Mouse (Mus musculus): ENCODE results near the gene Nsmce4a. TPM values are rescaled to one million over a fixed set of nuclear protein-coding genes. Genes with fewer than 3 reads are reported as not detected.
"Not testable (repeated sequence)": the region's sequence is repeated elsewhere in the genome, so short reads cannot be mapped to it uniquely, and the experiment has no call there.

The Nsmce4a gene
- 10 to 100 TPM; 42.0 to 45.3 (median 43.3) TPM for total RNA-seq (2022)

DNA sequence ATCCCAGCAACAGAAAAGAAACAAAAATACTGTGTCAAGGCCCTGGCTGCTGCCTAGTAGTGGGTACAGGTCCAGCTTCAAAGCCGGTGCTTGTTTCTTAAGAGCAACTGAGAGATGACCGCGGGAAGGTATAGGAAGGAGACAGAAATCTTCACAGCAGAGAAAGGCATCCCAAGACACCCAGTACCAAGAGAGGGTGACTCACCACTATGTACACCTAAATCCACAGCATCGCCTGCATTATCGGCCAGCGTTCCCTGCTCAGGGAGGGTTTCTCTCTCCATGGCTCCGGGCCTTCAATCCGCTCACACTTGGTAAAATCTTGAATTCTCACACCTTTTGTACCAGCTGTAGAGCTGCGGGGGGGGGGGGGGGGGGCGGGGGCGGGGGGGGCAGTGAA is at the start of gene Nsmce4a:
TSS of gene Nsmce4a (minus strand) at position 298 of the 400 bp plus-strand sequence.
- DNase-seq (ENCODE audit: low spot score in 2 of 2): no peak

DNA sequence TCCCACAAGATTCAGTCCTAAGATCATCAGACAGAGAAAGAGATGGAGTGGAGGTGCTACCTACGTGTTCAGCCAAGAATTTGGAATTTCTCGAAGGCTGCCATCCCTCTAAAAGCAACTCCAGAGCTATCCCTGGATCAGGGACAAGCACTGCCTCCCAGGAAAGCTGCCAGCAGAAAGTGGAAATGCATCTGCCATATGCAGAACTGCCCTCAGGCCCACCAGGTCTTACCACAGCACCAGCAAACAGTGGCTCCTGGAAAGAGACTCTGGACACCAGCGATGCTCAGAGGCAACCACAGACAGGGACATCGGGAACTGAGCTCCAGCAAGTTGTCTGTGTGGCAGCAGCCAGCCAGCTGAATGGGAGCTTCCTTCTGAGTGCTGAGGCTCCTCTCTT is 49.4 kb upstream of the Nsmce4a start:
- no peak for DNase-seq (ENCODE audit: low spot score in 2 of 2)

DNA sequence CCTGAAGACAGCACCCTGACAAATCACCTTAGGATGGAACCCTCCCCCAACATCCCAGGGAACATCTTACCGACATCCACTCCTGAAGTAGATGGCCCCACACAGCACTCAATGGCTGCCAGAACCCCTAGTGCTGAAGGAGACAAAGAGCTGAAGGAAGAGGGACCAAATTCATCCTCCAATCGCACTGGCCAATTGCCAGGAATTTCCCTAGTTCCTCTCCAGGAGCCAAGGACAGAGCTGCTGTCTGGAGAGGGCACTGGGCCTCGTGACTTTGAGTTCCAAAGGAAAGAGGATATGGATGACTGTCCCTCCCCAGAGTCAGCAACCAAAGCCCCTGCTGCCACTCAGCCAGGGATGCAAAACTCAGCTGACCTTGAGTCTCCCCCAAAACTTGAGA is 49.0 kb upstream of the Nsmce4a start:
- no peak for DNase-seq (ENCODE audit: low spot score in 2 of 2)

DNA sequence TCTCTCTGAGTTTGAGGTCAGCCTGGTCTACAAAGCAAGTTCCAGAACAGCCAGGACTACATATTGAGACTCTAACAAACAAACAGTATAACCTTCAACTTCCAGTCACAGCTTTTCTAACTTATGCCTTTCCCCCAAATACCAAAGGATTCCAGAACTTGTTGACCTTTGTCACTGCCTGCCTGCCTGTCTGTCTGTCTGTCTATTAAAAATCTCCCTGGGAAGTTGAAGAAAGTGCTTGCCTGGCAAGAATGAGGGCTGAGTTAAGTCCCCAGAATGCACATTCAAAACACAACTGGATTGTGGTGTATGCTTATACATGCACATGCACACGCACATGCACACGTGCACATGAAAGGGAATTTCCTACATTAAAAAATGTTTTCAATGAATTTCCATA is 48.1 kb upstream of the Nsmce4a start:
- DNase-seq (ENCODE audit: low spot score in 2 of 2): no peak

DNA sequence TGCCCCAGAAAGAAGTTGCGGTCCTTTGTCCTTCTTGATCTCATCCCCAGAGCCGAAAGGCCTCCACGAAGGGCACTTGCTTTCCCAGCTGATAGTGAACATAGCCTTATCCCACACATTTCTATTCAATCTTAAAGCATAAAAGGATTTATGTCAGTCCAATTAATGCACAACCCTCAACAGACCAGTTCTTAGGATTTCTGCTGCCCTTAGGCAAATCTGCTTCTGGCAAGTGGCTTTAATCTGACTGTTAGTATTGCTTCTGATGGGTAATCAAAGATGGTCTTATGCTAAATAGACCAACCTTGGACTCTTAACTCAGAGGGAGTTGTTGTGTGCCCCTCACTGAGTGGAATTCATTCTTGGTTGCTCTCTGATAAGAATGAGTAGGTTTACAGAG is 44.7 kb upstream of the Nsmce4a start:
- DNase-seq (ENCODE audit: low spot score in 2 of 2): no peak

DNA sequence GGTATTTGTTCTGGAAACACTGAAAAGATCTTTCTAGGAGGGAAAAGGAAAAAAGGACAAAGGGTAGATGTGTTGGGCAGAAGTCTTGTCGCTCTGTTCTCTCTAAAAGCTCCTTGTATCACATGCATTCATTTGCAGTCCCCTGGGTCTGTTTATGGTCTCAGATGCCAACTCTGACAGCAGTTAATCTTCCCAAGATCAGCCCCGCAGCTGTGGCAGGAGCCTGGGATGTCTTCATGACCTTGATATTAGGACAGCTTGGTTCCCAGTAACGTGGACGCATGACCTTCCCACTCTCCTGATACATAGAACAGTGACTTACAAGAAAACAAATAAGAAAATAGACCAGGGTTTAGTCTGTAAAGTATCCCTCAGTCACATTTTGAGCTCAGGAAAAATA is 41.1 kb upstream of the Nsmce4a start:
- no peak for DNase-seq (ENCODE audit: low spot score in 2 of 2)

DNA sequence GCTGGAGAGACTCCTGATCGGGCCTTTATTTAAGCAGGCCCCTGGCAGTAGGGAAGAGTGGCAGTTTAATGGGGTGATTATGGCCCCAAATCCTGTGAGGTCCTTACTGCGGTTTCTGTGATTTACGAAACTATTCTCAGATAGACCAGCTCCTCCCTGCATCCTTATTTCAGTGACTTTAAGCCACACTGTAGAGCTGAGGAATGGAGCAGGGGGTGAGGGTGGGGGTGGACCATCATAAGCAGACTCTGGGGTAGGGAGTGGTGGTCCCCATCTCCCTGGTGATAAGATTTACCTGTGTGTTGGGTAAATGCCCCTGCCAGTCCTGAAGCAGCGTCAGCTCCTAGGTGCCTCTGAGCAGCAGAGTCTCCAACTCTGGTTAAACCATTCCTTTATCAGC is 34.0 kb upstream of the Nsmce4a start:
- no peak for DNase-seq (ENCODE audit: low spot score in 2 of 2)

DNA sequence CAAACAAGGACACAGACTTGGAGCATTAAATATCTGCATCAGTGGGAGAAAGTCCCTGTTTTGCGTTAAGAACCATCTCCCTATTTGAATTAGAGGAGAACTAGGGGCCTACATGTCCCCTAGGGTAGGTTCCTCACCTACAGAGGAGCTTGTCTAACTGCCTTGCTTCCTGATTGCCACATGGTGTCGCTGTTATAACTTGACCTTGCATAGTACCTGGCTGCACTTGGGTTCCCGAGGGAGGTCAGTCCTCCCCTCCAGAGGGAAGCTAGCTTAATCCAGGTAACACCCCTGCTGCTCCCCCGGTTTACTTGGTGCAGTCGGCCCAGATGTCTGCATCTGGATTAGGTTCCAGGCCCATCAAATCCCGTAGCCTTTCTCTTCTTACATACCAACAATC is 32.2 kb upstream of the Nsmce4a start:
- no peak for DNase-seq (ENCODE audit: low spot score in 2 of 2)

DNA sequence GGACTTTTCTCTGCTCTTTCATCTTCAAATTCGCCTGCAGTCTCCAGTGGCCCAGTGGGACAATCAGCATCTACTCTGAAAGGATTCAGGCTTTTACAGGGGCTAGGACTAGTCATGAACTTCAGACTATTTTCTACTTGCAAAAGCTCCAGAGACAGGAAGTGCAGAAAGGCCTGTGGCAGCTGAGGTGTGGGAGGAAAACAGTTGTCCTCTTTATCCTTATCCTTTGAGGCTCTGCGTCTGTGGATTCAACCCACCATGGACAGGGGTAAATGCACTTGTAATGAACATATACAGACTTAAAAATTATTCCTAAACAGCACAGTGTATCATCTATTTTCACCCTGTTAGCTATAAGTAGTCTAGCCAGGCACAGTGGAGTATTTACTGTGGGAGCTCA is 31.5 kb upstream of the Nsmce4a start:
- peak in 1 of 2 experiments; percentile 24 for DNase-seq (ENCODE audit: low spot score in 2 of 2)

DNA sequence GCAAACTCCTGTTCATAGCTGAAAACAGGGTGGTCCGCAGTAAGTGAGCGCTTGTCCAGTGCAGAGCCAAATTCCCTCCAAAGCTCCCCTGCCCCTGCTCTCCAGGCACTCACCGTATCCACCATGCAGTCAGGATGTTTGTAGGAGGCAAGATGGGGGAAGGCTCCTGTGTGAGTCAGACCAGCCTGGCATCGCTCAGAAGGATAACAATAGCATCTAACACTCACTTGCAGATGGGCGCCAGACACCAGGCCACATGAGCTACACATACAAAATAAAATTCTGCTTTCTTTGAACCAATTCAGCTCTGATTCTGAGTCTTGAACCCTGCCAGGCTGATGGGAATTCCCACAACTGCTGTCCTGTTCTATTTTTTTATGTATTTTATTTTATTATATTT is 30.6 kb upstream of the Nsmce4a start:
- DNase-seq (ENCODE audit: low spot score in 2 of 2): peak; percentile 74 to 79

DNA sequence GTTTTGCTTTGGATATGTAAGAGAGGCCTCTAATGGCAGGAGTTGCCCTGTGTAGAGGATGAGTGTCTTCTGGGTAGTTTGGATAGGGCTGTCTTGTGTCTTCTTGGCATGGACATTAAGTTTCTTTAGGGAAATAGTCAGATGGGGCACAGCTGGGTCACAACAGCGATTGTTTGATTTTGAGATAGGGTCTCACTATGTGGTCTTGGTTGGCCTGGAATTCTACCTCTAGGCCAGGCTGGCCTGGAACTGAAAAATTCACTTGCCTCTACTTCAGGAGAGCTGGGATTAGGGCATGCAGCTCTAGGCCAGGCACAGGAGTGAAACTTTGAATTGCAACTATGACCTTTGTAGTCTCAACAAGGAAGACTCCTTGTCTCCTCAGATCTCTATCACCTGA is 29.9 kb upstream of the Nsmce4a start:
- no peak for DNase-seq (ENCODE audit: low spot score in 2 of 2)

DNA sequence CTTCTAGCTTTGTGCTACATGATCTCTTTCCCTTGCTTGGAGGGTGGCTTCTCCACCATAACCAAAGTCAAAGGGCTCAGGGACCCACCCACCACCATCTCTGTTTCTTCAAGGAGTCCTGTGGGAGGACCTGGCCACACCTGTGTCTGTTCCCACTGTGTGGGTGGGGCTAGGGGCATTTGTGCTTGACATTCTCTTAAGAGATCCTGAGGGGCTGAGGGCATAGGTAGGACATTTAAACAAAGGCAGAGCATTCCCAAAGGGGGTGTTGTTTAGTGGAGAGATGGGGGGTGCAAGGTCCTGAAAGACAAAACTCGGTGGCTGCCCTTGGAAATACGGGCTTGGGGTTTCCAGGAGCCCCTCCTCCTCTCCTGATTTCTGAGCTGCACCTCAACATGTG is 27.6 kb upstream of the Nsmce4a start:
- DNase-seq (ENCODE audit: low spot score in 2 of 2): no peak

DNA sequence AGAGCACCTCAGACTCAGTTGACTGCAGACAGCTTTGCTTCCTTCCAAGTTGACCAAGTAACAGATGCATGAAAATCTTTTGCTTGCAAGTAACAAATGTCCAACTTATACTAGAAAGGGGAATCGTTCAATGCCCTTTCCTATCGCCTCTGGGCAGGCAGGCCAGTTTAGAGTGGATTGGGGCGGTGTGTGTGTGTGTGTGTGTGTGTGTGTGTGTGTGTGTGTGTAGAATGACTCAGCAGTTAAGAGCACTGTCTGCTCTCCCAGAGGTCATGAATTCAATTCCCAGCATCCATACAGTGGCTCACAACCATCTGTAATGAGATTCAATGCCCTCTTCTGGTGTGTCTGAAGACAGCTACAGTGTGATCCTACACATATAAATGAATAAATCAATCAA is 27.2 kb upstream of the Nsmce4a start:
- no peak for DNase-seq (ENCODE audit: low spot score in 2 of 2)

DNA sequence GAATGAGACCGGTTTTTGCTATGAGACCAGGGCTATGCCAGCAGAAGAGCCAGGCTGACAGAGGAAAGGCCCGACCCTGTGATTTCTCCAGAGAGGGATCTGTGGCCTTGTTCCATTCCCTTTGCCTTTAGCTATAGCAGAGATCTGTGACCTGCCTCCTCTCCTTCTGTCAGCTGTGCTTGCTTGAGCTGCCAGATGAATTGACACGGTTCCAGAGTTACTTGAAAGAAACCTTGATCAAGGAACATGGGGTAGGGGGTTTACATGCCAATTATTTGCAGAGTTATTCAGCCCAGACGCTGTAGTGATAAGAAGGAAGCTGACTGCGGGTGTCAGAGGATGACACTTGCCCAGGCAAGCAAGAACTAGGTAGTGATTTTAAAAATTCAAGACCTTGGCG is 24.6 kb upstream of the Nsmce4a start:
- DNase-seq (ENCODE audit: low spot score in 2 of 2): no peak

DNA sequence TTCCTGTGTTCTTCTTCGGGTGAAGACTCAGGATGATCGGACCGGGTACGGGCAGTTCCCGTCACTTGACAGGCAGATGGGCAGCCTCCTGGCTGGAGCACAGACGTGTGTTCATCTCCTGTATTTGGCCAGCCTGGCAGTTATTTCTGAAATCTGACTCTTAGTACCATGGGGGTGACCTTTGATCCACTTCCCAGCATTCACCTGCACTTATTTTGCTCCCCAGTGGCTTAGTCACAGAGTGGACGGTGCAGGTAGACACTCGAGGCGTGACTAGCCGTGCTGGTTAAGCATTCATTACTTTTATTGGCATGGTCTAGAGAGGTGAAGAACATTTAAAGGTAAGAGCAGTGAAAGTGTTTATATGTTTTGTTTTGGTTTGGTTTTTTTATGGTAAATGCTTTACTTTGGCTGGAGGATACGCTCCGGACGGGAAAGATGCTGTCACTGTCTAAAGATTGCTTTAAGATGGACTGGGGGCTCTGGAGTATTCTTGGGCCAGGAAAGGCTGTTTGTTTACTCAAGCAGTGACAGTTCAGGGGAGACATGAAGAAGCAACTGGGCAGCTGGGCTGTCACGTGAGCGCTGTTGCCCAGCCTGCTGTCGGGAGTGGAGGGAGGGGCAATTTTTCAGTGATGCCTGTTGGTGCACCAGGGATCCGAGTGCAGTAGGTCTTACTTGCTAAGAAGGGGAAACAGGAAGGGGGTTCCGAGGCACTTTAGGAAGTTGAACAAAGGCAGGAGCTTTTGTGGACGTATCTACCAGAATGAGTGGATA is 23.3 kb upstream of the Nsmce4a start:
- not testable (repeated sequence) for DNase-seq (ENCODE audit: low spot score in 2 of 2)

DNA sequence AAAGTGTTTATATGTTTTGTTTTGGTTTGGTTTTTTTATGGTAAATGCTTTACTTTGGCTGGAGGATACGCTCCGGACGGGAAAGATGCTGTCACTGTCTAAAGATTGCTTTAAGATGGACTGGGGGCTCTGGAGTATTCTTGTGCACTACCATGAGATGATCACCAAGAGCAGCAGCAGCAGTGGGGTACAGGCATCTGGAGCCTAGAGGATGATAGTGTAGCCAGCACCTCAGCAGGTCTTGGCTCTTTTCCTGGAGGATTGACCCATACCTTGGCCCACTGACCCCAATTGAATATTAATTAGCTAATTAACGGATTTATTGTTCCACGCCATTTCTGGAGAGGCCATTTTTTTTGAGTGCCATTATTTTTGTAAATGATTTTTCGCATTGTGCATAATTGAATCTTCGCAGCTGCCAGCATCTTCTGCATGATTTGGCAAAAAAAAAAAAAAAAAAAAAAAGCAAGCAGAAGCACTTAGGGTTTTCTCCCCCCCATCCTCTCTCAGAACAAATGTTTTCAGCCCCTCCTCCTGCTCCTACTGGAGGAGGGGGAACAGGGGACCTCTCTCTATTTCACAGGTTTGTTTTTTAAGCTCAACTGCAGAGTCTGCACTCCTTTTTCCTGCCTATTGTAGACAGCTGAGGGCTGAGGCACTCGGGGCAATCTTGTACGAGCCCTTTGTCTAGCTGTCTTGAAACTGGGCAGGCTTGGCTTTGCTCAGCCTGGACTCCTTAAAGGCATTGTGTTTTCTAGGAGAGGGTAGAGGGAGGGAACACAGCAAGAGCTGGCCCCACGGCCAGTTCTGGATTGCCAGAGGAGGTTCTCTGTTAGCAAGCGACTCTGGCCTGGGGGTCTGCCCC is 20.7 kb upstream of the Nsmce4a start:
- not testable (repeated sequence) for DNase-seq (ENCODE audit: low spot score in 2 of 2)

DNA sequence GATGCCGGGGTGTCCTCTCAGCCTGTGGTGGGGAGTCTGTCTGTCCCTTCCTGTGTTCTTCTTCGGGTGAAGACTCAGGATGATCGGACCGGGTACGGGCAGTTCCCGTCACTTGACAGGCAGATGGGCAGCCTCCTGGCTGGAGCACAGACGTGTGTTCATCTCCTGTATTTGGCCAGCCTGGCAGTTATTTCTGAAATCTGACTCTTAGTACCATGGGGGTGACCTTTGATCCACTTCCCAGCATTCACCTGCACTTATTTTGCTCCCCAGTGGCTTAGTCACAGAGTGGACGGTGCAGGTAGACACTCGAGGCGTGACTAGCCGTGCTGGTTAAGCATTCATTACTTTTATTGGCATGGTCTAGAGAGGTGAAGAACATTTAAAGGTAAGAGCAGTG is 20.1 kb upstream of the Nsmce4a start:
- DNase-seq (ENCODE audit: low spot score in 2 of 2): not testable (repeated sequence)

DNA sequence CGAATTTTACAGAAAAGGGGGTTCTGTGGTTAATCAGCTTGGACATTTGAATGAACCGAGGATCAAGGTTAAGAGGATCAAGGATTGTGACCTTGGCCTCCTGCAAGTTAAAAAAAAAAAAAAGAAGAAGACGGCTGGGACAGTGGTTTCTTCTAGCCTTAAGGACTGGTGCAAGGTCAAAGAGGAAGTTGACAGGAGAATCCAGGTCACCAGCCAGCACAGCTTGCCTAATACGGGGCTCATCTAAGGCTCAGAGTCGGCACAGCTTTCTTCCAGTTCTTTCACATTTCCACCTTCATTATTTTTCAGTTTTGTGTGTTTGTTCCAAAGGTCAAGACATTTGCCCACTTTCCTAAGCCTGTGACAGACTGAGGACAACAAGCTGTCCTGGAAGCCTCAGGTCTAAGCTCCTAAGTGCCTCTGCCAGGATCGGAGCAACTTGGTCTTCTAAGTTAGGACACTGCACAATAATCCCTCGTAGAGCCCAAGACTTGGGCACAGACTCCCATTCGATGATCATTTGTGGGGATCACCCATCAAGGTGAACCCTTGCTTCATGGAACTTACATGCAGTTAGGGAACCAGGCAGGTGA is 18.0 kb upstream of the Nsmce4a start:
- no peak for DNase-seq (ENCODE audit: low spot score in 2 of 2)

DNA sequence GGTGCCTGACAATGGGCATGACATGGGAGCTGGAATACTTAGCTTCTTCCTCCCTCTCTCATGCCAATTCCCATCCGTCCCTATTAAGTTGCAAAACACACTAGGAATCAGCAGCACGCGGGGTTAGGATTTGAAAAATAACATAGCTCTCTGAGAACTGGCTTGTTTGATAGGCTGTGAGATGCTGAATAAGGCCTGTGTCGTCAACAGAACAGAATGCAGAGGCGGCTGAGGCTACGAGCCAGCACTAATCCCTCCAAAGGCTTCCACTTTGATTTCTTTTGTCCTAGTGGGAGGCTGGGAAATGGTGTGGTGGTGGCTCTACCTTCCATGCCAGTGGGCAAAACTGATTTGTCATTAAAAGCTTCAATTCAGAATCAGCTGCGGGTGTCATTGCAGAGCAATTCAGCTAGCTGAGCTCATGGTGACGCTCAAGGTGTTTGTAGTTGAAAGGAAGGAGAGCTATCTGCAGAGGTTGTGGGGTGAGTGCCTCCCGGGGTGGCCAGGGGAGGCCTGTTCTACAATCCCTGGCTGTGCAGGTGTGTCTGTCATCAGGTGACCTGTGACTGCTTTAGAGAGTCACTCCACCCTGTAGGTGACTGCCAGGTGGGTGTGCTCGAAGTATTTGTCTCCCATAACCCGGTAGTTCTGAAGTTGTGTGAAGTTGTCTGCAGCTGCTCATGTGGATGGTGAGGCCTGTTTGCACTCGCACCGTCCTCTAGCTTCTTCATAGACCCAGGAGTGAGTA is 17.3 kb upstream of the Nsmce4a start:
- DNase-seq (ENCODE audit: low spot score in 2 of 2): peak in 1 of 2 experiments; percentile 50

DNA sequence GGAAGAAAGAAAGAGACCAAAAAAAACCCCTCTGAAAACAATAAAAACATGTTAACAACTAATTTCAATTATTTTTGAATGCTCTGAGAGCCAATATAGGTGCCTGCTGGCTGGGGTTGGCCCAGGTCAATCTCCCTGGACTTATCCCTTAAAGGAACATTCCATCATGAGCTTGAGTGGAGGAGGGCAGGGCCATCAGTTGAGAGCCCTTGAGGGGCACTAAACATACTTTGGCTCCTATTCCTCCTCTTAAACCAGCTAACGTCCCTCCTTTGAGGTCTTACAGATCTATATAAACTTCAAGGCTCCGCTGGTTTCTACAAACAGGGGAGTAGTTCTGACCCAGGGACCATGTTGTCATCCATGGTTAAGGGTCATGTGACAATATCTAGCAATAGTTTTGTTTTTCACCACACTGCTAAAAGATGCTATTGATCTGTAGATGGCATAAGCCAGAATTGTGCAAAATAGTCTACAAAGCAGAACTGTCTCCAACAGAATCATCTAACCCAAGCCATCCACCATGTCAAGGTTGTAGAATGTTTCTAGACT is 13.7 kb upstream of the Nsmce4a start:
- no peak for DNase-seq (ENCODE audit: low spot score in 2 of 2)

DNA sequence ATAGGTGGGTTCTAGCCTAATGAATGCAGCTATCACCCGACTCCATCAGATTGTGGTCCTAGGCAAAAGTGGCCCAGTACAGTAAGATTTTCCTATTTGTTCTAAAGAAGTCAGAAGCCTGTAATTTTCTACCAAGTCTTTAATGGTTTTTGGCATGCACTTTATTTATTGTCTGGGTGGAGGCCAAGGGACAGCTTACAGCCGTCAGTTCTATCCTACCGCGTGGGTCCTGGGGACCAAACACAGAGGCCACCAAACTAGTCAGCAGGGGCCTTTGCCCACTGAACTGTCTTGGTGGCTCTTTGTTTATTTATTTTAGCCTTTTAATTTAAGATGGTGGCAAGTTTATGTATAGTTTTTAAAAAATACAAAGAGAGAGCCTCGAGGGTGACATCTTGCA is 5.7 kb upstream of the Nsmce4a start:
- DNase-seq (ENCODE audit: low spot score in 2 of 2): no peak

Data from layer of hippocampus, adult 8-10 months (tissue).